Mouse (Mus musculus): ENCODE results near the gene Ccdc12. TPM values are rescaled to one million over a fixed set of nuclear protein-coding genes. Genes with fewer than 3 reads are reported as not detected.
A peak's percentile ranks its signal among the peaks of the same experiment; 100 is the strongest.

The Ccdc12 gene
- polyA plus RNA-seq, 1 experiment from 2014 or later, result 147 TPM

GRCm38 (mm10) chr9:110696427-110696826 lies 40.1 kb downstream of the Ccdc12 start:
- Histone ChIP-seq H3K4me3 (ENCODE audit: low read depth, low read length) (no peak overlapping the region), H3K9ac (ENCODE audit: low read length) (no peak overlapping the region), H3K36me3 (ENCODE audit: control insufficient read depth, insufficient read depth, low read length) (no peaks in the 10 kb centered on the region; the same call in 1 of the 2 replicates), H3K27me3 (ENCODE audit: control insufficient read depth, insufficient read depth, low read length) (no peaks in the 10 kb centered on the region), H3K4me1 (ENCODE audit: control insufficient read depth, insufficient read depth, low read length) (no peaks in the 10 kb centered on the region), H3K27ac (replicated peaks; ENCODE audit: low read depth, low read length) (no peak overlapping the region), H3K4me2 (ENCODE audit: low read depth, severe bottlenecking) (no peak overlapping the region), H3K9me3 (ENCODE audit: control insufficient read depth, low read length) (no peaks in the 10 kb centered on the region)
- 97% methylated on average over 5 of the region's 5 CpGs for WGBS
- ATAC-seq (ENCODE audit: insufficient number of reproducible peaks, low FRiP score, low TSS enrichment, low read depth) (no peak), DNase-seq (ENCODE audit: low spot score) (no peak)

DNA sequence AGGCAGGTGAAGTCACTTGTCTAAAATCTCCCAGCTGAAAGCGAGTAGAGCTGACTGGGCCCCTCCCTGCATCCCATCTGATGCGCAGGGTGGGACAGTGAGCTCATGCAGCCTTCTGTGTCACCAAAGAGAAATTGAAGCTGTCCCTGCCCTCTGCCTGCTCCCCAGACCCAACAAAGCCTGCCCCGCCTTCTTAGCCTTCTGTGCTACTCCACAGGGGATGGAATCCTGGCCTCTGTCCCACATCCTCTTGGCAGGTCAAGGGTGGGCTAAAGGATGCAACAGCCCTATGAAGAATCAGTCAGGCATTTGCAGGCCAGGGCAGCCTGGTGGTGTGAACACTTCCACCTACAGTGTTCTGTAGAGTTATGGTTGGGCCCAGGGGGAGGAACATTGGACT lies 41.2 kb downstream of the Ccdc12 start:
- no peaks in the 10 kb centered on the region for H3K4me1 ChIP-seq (ENCODE audit: control insufficient read depth, insufficient read depth, low read length)
- H3K36me3 ChIP-seq (ENCODE audit: control insufficient read depth, insufficient read depth, low read length), result no peaks in the 10 kb centered on the region; the same call in 1 of the 2 replicates
- ATAC-seq (ENCODE audit: insufficient number of reproducible peaks, low FRiP score, low TSS enrichment, low read depth), result no peak
- H3K9ac ChIP-seq (ENCODE audit: low read length), result no peak overlapping the region
- no peak overlapping the region for H3K27ac ChIP-seq (replicated peaks; ENCODE audit: low read depth, low read length)
- H3K4me2 ChIP-seq (ENCODE audit: low read depth, severe bottlenecking), result no peak overlapping the region
- H3K4me3 ChIP-seq (ENCODE audit: low read depth, low read length), result no peak overlapping the region
- WGBS, result 92% methylated on average over 3 of the region's 3 CpGs
- H3K27me3 ChIP-seq (ENCODE audit: control insufficient read depth, insufficient read depth, low read length), result no peaks in the 10 kb centered on the region
- H3K9me3 ChIP-seq (ENCODE audit: control insufficient read depth, low read length), result no peaks in the 10 kb centered on the region
- no peak for DNase-seq (ENCODE audit: low spot score)

- ATAC-seq (ENCODE audit: insufficient number of reproducible peaks, low FRiP score, low TSS enrichment, low read depth) (no peak), DNase-seq (ENCODE audit: low spot score) (no peak)
- H3K4me2 ChIP-seq (ENCODE audit: low read depth, severe bottlenecking), result no peak overlapping the region
- no peaks in the 10 kb centered on the region; the same call in 1 of the 2 replicates for H3K36me3 ChIP-seq (ENCODE audit: control insufficient read depth, insufficient read depth, low read length)
- no peak overlapping the region for H3K9ac ChIP-seq (ENCODE audit: low read length)
- 86% methylated on average over 3 of the region's 3 CpGs for WGBS
- H3K4me3 ChIP-seq (ENCODE audit: low read depth, low read length), result no peak overlapping the region
- H3K27me3 ChIP-seq (ENCODE audit: control insufficient read depth, insufficient read depth, low read length), result no peaks in the 10 kb centered on the region
- H3K9me3 ChIP-seq (ENCODE audit: control insufficient read depth, low read length), result no peaks in the 10 kb centered on the region
- H3K4me1 ChIP-seq (ENCODE audit: control insufficient read depth, insufficient read depth, low read length), result no peaks in the 10 kb centered on the region
- no peak overlapping the region for H3K27ac ChIP-seq (replicated peaks; ENCODE audit: low read depth, low read length)
Observed at GRCm38 (mm10) chr9:110699574-110699973, 43.3 kb downstream of the Ccdc12 start.

DNA sequence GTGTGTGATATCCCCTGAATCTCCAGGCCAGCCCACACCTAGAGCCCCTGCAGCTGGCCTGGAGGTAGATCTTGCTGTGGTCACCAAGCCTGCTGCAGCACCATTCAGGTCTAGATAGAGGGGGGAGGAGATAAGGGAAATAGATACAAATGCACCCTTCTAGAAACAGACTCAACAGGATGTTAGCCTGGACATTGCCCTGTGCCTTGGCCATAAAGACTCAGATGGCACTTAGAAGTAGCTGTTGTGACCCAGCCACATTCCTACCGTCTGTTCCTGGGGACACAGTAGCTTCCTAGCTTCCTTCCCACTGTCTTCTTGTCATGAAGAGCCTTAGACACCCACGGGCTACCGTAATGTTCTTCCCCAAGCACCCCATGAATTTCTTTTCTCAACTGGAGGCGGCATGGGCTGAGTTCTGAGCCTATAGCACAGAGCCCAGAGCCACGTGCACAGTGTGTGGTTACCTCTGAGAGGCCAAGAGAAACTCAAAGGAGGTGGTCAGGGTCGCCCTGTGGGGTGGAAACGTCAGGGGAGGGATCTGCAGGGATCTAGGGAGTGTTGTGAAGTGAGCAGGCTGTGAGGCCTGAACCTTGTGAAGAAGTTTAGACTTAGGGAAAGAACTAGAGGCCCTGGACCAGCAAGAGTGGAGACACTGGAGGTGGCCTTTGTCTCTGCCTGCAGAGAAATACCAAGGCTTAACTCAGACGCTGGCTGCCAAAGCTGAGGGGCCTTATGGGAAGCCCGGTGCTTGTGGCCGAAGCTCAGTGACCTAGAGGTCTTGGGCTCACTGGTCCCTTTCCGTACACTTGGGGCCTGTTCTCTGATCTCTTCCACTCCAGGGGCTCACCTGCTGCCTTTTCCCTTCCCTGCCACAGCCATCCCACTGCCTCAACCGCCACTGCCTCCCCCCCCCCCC lies 45.1 kb downstream of the Ccdc12 start:
- DNase-seq (ENCODE audit: low spot score), result no peak
- no peaks in the 10 kb centered on the region; the same call in 1 of the 2 replicates for H3K36me3 ChIP-seq (ENCODE audit: control insufficient read depth, insufficient read depth, low read length)
- no peaks in the 10 kb centered on the region for H3K9me3 ChIP-seq (ENCODE audit: control insufficient read depth, low read length)
- no peak overlapping the region for H3K4me3 ChIP-seq (ENCODE audit: low read depth, low read length)
- H3K27ac ChIP-seq (replicated peaks; ENCODE audit: low read depth, low read length), result no peak overlapping the region
- H3K4me2 ChIP-seq (ENCODE audit: low read depth, severe bottlenecking), result no peak overlapping the region
- ATAC-seq (ENCODE audit: insufficient number of reproducible peaks, low FRiP score, low TSS enrichment, low read depth), result no peak
- no peaks in the 10 kb centered on the region for H3K4me1 ChIP-seq (ENCODE audit: control insufficient read depth, insufficient read depth, low read length)
- no peak overlapping the region for H3K9ac ChIP-seq (ENCODE audit: low read length)
- WGBS, result 80% methylated on average over 11 of the region's 12 CpGs
- no peaks in the 10 kb centered on the region for H3K27me3 ChIP-seq (ENCODE audit: control insufficient read depth, insufficient read depth, low read length)

DNA sequence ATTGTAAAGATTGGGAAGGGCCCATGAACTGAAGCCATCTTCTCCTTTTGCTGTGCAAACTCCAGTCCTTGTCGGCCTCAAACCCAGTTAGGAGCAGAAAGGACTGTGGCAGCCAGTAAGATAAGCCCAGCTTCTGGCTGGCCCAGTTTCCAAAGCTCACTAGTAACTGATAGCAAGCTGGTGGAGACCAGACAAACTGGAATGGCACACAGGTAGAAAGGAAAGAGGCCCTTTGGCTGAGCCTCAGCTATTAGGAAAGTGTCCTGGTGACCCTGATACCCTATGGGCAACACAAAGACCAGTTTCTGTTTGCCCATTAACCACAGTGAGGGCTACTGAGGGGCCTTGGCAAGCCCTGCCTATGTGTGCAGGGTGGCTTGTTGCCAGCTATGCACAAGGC lies 46.5 kb downstream of the Ccdc12 start:
- Histone ChIP-seq H3K36me3 (ENCODE audit: control insufficient read depth, insufficient read depth, low read length) (no peaks in the 10 kb centered on the region; the same call in 1 of the 2 replicates), H3K4me2 (ENCODE audit: low read depth, severe bottlenecking) (no peak overlapping the region), H3K4me1 (ENCODE audit: control insufficient read depth, insufficient read depth, low read length) (no peaks in the 10 kb centered on the region), H3K27me3 (ENCODE audit: control insufficient read depth, insufficient read depth, low read length) (no peaks in the 10 kb centered on the region), H3K27ac (replicated peaks; ENCODE audit: low read depth, low read length) (no peak overlapping the region), H3K9ac (ENCODE audit: low read length) (no peak overlapping the region), H3K4me3 (ENCODE audit: low read depth, low read length) (no peak overlapping the region), H3K9me3 (ENCODE audit: control insufficient read depth, low read length) (no peaks in the 10 kb centered on the region)
- WGBS, result 96% methylated on average over 1 of the region's 1 CpGs
- no peak for ATAC-seq (ENCODE audit: insufficient number of reproducible peaks, low FRiP score, low TSS enrichment, low read depth)
- no peak for DNase-seq (ENCODE audit: low spot score)

DNA sequence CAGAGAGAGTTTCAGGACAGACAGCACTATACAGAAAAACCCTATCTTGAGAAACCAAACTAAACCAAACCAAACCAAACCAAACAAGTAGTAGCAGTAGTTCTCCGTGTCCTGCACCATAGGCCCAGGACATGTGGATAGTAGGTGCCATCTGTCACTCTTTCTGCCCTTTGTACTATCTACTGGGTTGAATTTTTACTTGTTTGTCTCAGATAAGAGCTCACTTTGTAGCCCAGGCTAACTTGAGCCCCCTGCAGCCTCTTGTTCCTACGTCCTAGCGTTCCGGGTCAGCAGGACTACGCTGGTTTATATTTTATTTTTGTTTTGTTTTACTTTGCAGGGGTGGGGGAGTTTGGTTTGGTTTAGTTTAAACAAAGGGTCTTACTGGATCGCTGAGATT lies 47.6 kb downstream of the Ccdc12 start:
- Histone ChIP-seq H3K36me3 (ENCODE audit: control insufficient read depth, insufficient read depth, low read length) (no peaks in the 10 kb centered on the region; the same call in 1 of the 2 replicates), H3K9me3 (ENCODE audit: control insufficient read depth, low read length) (no peaks in the 10 kb centered on the region), H3K9ac (ENCODE audit: low read length) (no peak overlapping the region), H3K27ac (replicated peaks; ENCODE audit: low read depth, low read length) (no peak overlapping the region), H3K27me3 (ENCODE audit: control insufficient read depth, insufficient read depth, low read length) (no peaks in the 10 kb centered on the region), H3K4me1 (ENCODE audit: control insufficient read depth, insufficient read depth, low read length) (no peaks in the 10 kb centered on the region), H3K4me3 (ENCODE audit: low read depth, low read length) (no peak overlapping the region), H3K4me2 (ENCODE audit: low read depth, severe bottlenecking) (no peak overlapping the region)
- ATAC-seq (ENCODE audit: insufficient number of reproducible peaks, low FRiP score, low TSS enrichment, low read depth) (no peak), DNase-seq (ENCODE audit: low spot score) (no peak)
- WGBS, result 91% methylated on average over 6 of the region's 6 CpGs

GRCm38 (mm10) chr9:110706784-110707183 lies 50.5 kb downstream of the Ccdc12 start:
- no peak for DNase-seq (ENCODE audit: low spot score)
- H3K27me3 ChIP-seq (ENCODE audit: control insufficient read depth, insufficient read depth, low read length), result no peaks in the 10 kb centered on the region
- H3K27ac ChIP-seq (replicated peaks; ENCODE audit: low read depth, low read length), result no peak overlapping the region
- 86% methylated on average over 5 of the region's 5 CpGs for WGBS
- no peak for ATAC-seq (ENCODE audit: insufficient number of reproducible peaks, low FRiP score, low TSS enrichment, low read depth)
- no peaks in the 10 kb centered on the region; the same call in 1 of the 2 replicates for H3K36me3 ChIP-seq (ENCODE audit: control insufficient read depth, insufficient read depth, low read length)
- no peak overlapping the region for H3K4me2 ChIP-seq (ENCODE audit: low read depth, severe bottlenecking)
- H3K4me1 ChIP-seq (ENCODE audit: control insufficient read depth, insufficient read depth, low read length), result 0 out of 2 replicates have a peak, but pooled peaks cover 2% of the 10 kb centered on the region
- no peak overlapping the region for H3K4me3 ChIP-seq (ENCODE audit: low read depth, low read length)
- no peak overlapping the region for H3K9ac ChIP-seq (ENCODE audit: low read length)
- H3K9me3 ChIP-seq (ENCODE audit: control insufficient read depth, low read length), result no peaks in the 10 kb centered on the region

DNA sequence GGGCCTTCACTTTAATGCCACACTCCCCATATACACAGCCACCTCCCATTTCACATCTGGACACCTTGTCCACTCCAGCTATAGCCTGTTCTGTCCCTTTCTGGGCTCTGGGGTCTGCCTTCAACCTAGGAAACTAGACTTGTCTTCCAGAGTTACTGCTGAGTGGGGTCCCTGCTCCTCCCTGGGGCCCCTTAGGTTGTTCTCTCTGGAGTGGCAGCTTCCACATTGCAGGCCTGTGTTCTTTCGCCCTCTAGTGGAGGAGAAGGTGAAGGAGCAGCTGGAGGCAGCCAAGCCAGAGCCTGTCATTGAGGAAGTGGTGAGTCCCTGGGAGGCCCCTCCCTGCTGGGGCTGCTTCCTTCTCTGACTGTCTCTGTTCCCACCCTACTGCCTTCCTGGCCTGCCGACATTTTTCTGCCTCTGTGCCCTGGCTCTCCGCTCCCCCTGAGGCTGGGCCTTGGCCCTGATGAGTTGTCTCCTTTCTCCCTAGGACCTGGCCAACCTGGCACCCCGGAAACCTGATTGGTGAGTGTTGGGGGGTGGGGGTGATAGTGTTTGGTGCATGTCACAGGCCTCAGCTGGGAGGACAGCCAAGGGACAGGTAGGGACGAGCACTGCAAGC lies 53.4 kb downstream of the Ccdc12 start:
- Histone ChIP-seq H3K4me3 (ENCODE audit: low read depth, low read length) (no peak overlapping the region), H3K9ac (ENCODE audit: low read length) (no peak overlapping the region)
- WGBS, result 40% methylated on average over 5 of the region's 5 CpGs

More for the DNA sequence above, 53.4 kb downstream of the Ccdc12 start:
- ATAC-seq (ENCODE audit: insufficient number of reproducible peaks, low FRiP score, low TSS enrichment, low read depth), result peak; percentile 71
- DNase-seq (ENCODE audit: low spot score), result peak; percentile 79
- Histone ChIP-seq H3K9me3 (ENCODE audit: control insufficient read depth, low read length) (no peaks in the 10 kb centered on the region), H3K27me3 (ENCODE audit: control insufficient read depth, insufficient read depth, low read length) (no peaks in the 10 kb centered on the region), H3K36me3 (ENCODE audit: control insufficient read depth, insufficient read depth, low read length) (no peaks in the 10 kb centered on the region; the same call in 1 of the 2 replicates), H3K27ac (replicated peaks; ENCODE audit: low read depth, low read length) (no peak overlapping the region), H3K4me2 (ENCODE audit: low read depth, severe bottlenecking) (no peak overlapping the region), H3K4me1 (ENCODE audit: control insufficient read depth, insufficient read depth, low read length) (0 out of 2 replicates have a peak, but pooled peaks cover 2% of the 10 kb centered on the region)
